Mouse (Mus musculus) intestine, postnatal 0 days (tissue): Measurements from ENCODE around the gene Fank1. TPM values are rescaled to one million over a fixed set of nuclear protein-coding genes. Genes with fewer than 3 reads are reported as not detected.
A peak's percentile ranks its signal among the peaks of the same experiment; 100 is the strongest.

ENCODE experiments used
- ATAC-seq: fragments of 200-750 bp; cut with Nextera tagmentation; 2 replicates; pipeline ENCODE4 v1.8.0; 2017; ENCODE audit warnings: mild to moderate bottlenecking, moderate TSS enrichment, moderate library complexity
- H3K27ac ChIP-seq: fragments of 300-500 bp; sonication (generic); 2 replicates; pipeline ENCODE4 v1.5.1; 2014; ENCODE audit warnings: mild to moderate bottlenecking, low read depth, low read length, moderate library complexity
- H3K27me3 ChIP-seq: fragments of 300-500 bp; sonication (generic); replicated peaks from 2 replicates; pipeline ENCODE4 v1.6.1; 2014; ENCODE audit warnings: low read length, mixed read lengths; ENCODE audit not compliant: control insufficient read depth, insufficient read depth
- H3K36me3 ChIP-seq: fragments of 300-500 bp; sonication (generic); 2 replicates; pipeline ENCODE4 v1.6.1; 2014; ENCODE audit warnings: mild to moderate bottlenecking, moderate library complexity; ENCODE audit not compliant: control insufficient read depth, insufficient read depth
- H3K4me1 ChIP-seq: fragments of 300-500 bp; sonication (generic); replicated peaks from 2 replicates; pipeline ENCODE4 v1.6.1; 2014; ENCODE audit warnings: antibody characterized with exemption, low read length, mixed read lengths; ENCODE audit not compliant: control insufficient read depth, insufficient read depth
- H3K4me2 ChIP-seq: fragments of 300-500 bp; sonication (generic); replicated peaks from 2 replicates; pipeline ENCODE4 v1.6.1; 2014; ENCODE audit warnings: low read depth, mild to moderate bottlenecking, moderate library complexity
- H3K4me3 ChIP-seq: fragments of 300-500 bp; sonication (generic); 2 replicates; pipeline ENCODE4 v1.5.1; 2014; ENCODE audit warnings: low read depth, low read length
- H3K9ac ChIP-seq: fragments of 300-500 bp; sonication (generic); 2 replicates; pipeline ENCODE4 v1.6.1; 2014; ENCODE audit warnings: mild to moderate bottlenecking, low read depth, low read length
- H3K9me3 ChIP-seq: fragments of 300-500 bp; sonication (generic); 2 replicates; pipeline ENCODE4 v1.6.1; 2016; ENCODE audit warnings: mixed run types; ENCODE audit not compliant: control insufficient read depth
- CTCF ChIP-seq: sonication (generic); IDR thresholded peaks from 2 replicates; pipeline ENCODE4 v1.5.1; 2016; ENCODE audit warnings: low read depth, mild to moderate bottlenecking, control low read depth, antibody characterized with exemption, moderate library complexity
- WGBS: fragments of 180-500 bp; shearing (Covaris S2); extraction: QIAGEN DNeasy Blood & Tissue Kit; methylation state at CpG from one replicate; pipeline ENCODE4 v1.1.7; 2014; 5-methylcytosine and 5-hydroxymethylcytosine counted together
- polyA plus RNA-seq: library from polyadenylated mRNA; unstranded; fragments of >200 nt; fragmentation: Nextera tagmentation; extraction: Ambion mirVana; gene quantifications from 2 replicates; pipeline ENCODE4 v1.2.1, GENCODE M21; 2015

Fank1 gene
- polyA plus RNA-seq, 1 experiment from 2014 or later = 0.42 TPM

DNA sequence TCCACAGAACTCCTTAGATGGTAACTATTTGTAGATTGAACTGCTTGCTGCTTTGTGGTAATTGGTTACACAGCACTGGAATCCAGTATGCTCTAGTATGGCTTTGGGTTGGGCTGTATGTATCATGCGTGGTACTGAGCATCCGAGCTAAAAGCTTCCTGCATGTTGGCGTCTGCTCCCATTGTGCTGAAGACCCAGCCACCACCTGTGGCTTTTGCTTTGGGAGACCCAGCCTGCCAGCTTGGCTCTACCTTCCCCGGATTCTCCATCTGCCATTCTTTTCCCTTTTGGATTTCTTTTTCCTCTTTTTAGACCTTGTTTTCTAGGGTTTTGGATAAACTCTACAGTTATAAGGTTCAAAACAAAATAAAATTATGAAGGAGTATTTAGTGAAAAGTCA is 13.5 kb downstream of the Fank1 start:
- Histone ChIP-seq H3K4me1 (no peaks in the 10 kb centered on the region), H3K27me3 (no peaks in the 10 kb centered on the region), H3K9ac (no peak overlapping the region), H3K4me3 (no peak overlapping the region), H3K36me3 (no peaks in the 10 kb centered on the region), H3K9me3 (no peaks in the 10 kb centered on the region), H3K27ac (no peak overlapping the region), H3K4me2 (no peak overlapping the region)
- 94% methylated on average over 4 of the region's 4 CpGs for WGBS
- no peak for TF ChIP-seq CTCF
- no peak for ATAC-seq

DNA sequence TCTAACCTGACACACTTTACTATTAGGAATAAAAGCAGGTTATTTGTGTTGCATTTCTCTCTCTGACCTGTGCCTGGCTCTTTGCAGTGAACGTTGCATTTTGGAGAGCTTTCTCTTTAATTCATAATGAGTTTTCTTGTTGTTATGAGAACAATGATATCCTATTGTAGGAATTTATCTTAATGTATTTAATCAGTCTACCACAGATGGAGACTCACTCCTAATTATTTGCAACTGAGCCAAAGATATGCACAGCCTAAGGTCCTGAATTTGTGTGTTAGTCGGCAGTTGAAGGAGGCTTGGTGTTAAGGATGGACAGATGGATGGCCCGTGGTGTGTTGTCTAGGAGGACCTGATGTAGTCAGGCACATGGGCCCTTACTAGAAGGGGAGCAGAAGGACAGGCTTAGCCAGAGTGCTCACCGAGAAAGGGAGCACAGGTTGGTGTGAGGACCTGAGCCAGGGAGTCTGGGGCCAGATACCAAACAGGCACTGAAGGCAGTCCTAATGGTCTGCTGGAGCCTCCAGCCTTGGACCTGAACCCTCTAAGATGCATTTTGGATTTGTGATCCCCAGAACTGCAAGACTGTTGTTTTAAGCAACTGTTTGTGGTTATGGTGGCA is 14.1 kb downstream of the Fank1 start:
- Histone ChIP-seq H3K4me1 (no peaks in the 10 kb centered on the region), H3K4me2 (no peak overlapping the region), H3K27ac (no peak overlapping the region), H3K4me3 (no peak overlapping the region), H3K27me3 (no peaks in the 10 kb centered on the region), H3K9ac (no peak overlapping the region), H3K9me3 (no peaks in the 10 kb centered on the region), H3K36me3 (no peaks in the 10 kb centered on the region)
- no peak for TF ChIP-seq CTCF
- 89% methylated on average over 4 of the region's 4 CpGs for WGBS
- ATAC-seq = no peak

- Histone ChIP-seq H3K4me3 (no peak overlapping the region), H3K4me2 (no peak overlapping the region), H3K27me3 (no peaks in the 10 kb centered on the region), H3K9ac (no peak overlapping the region), H3K36me3 (no peaks in the 10 kb centered on the region), H3K27ac (no peak overlapping the region), H3K4me1 (no peaks in the 10 kb centered on the region), H3K9me3 (no peaks in the 10 kb centered on the region)
- 34% methylated on average over 1 of the region's 1 CpGs for WGBS
- TF ChIP-seq CTCF = no peak
- no peak for ATAC-seq
Measured at GRCm38 (mm10) chr7:133792771-133793170, 16.1 kb downstream of the Fank1 start.

GRCm38 (mm10) chr7:133793248-133794131 is 16.8 kb downstream of the Fank1 start:
- Histone ChIP-seq H3K4me3 (no peak overlapping the region), H3K9me3 (no peaks in the 10 kb centered on the region), H3K27me3 (no peaks in the 10 kb centered on the region), H3K36me3 (no peaks in the 10 kb centered on the region), H3K9ac (no peak overlapping the region), H3K4me1 (no peaks in the 10 kb centered on the region), H3K4me2 (0 out of 2 replicates have a peak overlapping the region, but pooled peaks have one; percentile 27), H3K27ac (no peak overlapping the region)
- ATAC-seq = peak; percentile 59; the same call in 1 of the 2 replicates
- WGBS = 51% methylated on average over 10 of the region's 10 CpGs
- no peak for TF ChIP-seq CTCF

- no peaks in the 10 kb centered on the region for H3K36me3 ChIP-seq
- H3K4me3 ChIP-seq = no peak overlapping the region
- H3K4me1 ChIP-seq = no peaks in the 10 kb centered on the region
- WGBS = 51% methylated on average over 2 of the region's 2 CpGs
- no peaks in the 10 kb centered on the region for H3K9me3 ChIP-seq
- H3K27ac ChIP-seq = no peak overlapping the region
- TF ChIP-seq CTCF = no peak
- no peak overlapping the region for H3K9ac ChIP-seq
- H3K27me3 ChIP-seq = no peaks in the 10 kb centered on the region
- ATAC-seq = no peak
- no peak overlapping the region for H3K4me2 ChIP-seq
Measured at GRCm38 (mm10) chr7:133794720-133795119, 18.1 kb downstream of the Fank1 start.

DNA sequence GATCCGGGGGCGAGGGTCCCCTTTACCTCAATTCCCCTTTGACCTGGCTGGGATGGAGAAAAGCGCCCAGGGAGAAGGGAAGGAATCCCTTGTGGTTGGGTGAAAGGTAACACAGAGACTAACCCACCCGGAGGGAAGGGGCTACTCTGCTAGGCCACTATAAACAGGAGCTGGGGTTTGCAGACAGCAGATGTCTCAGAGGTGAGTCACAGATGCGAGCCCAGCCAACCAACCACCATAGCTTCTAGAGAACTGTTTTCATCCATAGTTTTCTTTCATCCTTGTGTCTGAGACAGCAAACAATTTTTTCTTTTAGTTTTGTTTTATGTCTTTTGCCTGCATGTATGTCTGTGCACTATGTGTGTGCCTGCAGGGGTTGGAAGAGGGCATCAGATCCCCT is 23.3 kb downstream of the Fank1 start:
- Histone ChIP-seq H3K4me2 (no peak overlapping the region), H3K27ac (no peak overlapping the region), H3K27me3 (no peaks in the 10 kb centered on the region), H3K9ac (no peak overlapping the region), H3K4me1 (no peaks in the 10 kb centered on the region), H3K9me3 (no peaks in the 10 kb centered on the region), H3K36me3 (no peaks in the 10 kb centered on the region), H3K4me3 (no peak overlapping the region)
- 78% methylated on average over 5 of the region's 5 CpGs for WGBS
- no peak for ATAC-seq
- TF ChIP-seq CTCF = no peak
